Comparison of ENCODE assay signal across 19 mouse cellular contexts in genomic region chr4:133028193-133028592, GRCm38 (mm10). TPM values are rescaled to one million over a fixed set of nuclear protein-coding genes. Genes with fewer than 3 reads are reported as not detected.
DNase-seq lines count a peak whose midpoint lies in the region; ATAC-seq and TF ChIP-seq lines count a peak whose summit lies in the region.
"Had no signal": no experiment of that assay in that cellular context is flagged by ENCODE, and none has a peak within 500 bp of the region (broad histone marks: within the 10 kb centered on the region; RNA-seq: fewer than 3 reads in every experiment).

No protein-coding gene starts in this region.

- 42% methylated on average over 6 of the region's 6 CpGs for WGBS in liver, embryonic 13.5 days (ENCODE audit: insufficient replicate concordance)

- no peaks in the 10 kb centered on the region for H3K36me3 ChIP-seq in liver, embryonic 13.5 days
- H3K36me3 ChIP-seq: heart, embryonic 15.5 days had no signal

- H3K9ac ChIP-seq in liver, embryonic 13.5 days: no peak overlapping the region
- H3K9ac ChIP-seq: heart, embryonic 15.5 days had no signal

- no peak overlapping the region for H3K4me3 ChIP-seq in gastrocnemius, adult 2 months
- no peak overlapping the region for H3K4me3 ChIP-seq in liver, embryonic 13.5 days (replicated peaks)
- H3K4me3 ChIP-seq: heart, embryonic 15.5 days; midbrain, embryonic 10.5 days had no signal

- no peaks in the 10 kb centered on the region for H3K9me3 ChIP-seq in liver, embryonic 13.5 days (replicated peaks)
- H3K9me3 ChIP-seq: heart, embryonic 15.5 days; midbrain, embryonic 10.5 days had no signal

- ATAC-seq in liver, embryonic 13.5 days (ENCODE audit: low read depth): peak; percentile 37
- ATAC-seq in cerebellum, adult (ENCODE audit: insufficient number of reproducible peaks, low FRiP score, low TSS enrichment): no peak

- intact Hi-C loops in gastrocnemius, adult 2 months (cut with DNase I): no loop called here

- H3K27ac ChIP-seq in gastrocnemius, adult 2 months: peak overlapping the region; percentile 83
- H3K27ac ChIP-seq in liver, embryonic 13.5 days: no peak overlapping the region
- H3K27ac ChIP-seq: heart, embryonic 15.5 days; kidney, postnatal 0 days; midbrain, embryonic 10.5 days had no signal

- peaks cover 66% of the 10 kb centered on the region for H3K4me1 ChIP-seq in liver, embryonic 13.5 days (replicated peaks)

- no peaks in the 10 kb centered on the region for H3K27me3 ChIP-seq in liver, embryonic 13.5 days
- H3K27me3 ChIP-seq: heart, embryonic 15.5 days had no signal

- no peak for DNase-seq in gastrocnemius, adult 2 months
- DNase-seq in gastrocnemius, adult 18-20 months (ENCODE audit: low spot score): no peak
- DNase-seq in liver, embryonic 13.5 days: no peak
- DNase-seq in liver: no peak
- peak; percentile 71 to 75 for DNase-seq in adrenal gland, postnatal 36 days
- DNase-seq in urinary bladder, postnatal 25 days (ENCODE audit: low spot score): no peak
- DNase-seq: B cell, adult 2 months; cerebellum, adult 11 months; cerebellum, postnatal 25 days; gastrocnemius, postnatal 36 days; left cerebral cortex, postnatal 4 days; lung, adult 18-20 months; thymus, postnatal 36 days had no signal

- TF ChIP-seq CTCF in gastrocnemius, adult 2 months (IDR thresholded peaks at IDR 0.05): no peak

- H3K4me2 ChIP-seq in liver, embryonic 13.5 days: no peak overlapping the region
- H3K4me2 ChIP-seq: heart, embryonic 15.5 days had no signal

RNA-seq across cellular contexts. Expression of gene Ahdc1, which starts 17.1 kb away (rescaled TPM):
- 10 to 100 TPM; 30.2 to 55.1 TPM for total RNA-seq in gastrocnemius, adult 2 months (2021)
- total RNA-seq in gastrocnemius, adult 18-20 months (2021): 10 to 100 TPM; 40.6 to 41.6 TPM
- 1.3 and 1.4 TPM in 2 replicates for polyA plus RNA-seq in liver, embryonic 13.5 days (2015; fragmentation: Nextera tagmentation; extraction: Ambion mirVana)
- 10 to 100 TPM; 63.7 to 74.1 TPM for total RNA-seq in adrenal gland, postnatal 36 days (2021)

RNA-seq across cellular contexts. Expression of gene Fgr, which starts 54.3 kb away (rescaled TPM):
- total RNA-seq in gastrocnemius, adult 2 months (2021): under 1 TPM in 1 of 2 experiments, not detected in 1; 0.06 TPM
- under 1 TPM; 0.09 to 0.14 TPM for total RNA-seq in gastrocnemius, adult 18-20 months (2021)
- polyA plus RNA-seq in liver, embryonic 13.5 days (2015; fragmentation: Nextera tagmentation; extraction: Ambion mirVana): 0.47 and 0.65 TPM in 2 replicates
- under 1 TPM; 0.30 to 0.40 TPM for total RNA-seq in adrenal gland, postnatal 36 days (2021)
- polyA plus RNA-seq: forebrain, embryonic 11.5 days; neural tube, embryonic 14.5 days had no signal

Comparison
In these comparisons a context has a peak if more than half of its experiments do, and no peak if none do; other contexts are left out.
1. DNase-seq: peak in adrenal gland, postnatal 36 days (2 of 2); none in gastrocnemius, adult 2 months (single experiment), gastrocnemius, adult 18-20 months (single experiment), liver, embryonic 13.5 days (single experiment), liver (single experiment) and urinary bladder, postnatal 25 days (single experiment).